In the genomic region with DNA sequence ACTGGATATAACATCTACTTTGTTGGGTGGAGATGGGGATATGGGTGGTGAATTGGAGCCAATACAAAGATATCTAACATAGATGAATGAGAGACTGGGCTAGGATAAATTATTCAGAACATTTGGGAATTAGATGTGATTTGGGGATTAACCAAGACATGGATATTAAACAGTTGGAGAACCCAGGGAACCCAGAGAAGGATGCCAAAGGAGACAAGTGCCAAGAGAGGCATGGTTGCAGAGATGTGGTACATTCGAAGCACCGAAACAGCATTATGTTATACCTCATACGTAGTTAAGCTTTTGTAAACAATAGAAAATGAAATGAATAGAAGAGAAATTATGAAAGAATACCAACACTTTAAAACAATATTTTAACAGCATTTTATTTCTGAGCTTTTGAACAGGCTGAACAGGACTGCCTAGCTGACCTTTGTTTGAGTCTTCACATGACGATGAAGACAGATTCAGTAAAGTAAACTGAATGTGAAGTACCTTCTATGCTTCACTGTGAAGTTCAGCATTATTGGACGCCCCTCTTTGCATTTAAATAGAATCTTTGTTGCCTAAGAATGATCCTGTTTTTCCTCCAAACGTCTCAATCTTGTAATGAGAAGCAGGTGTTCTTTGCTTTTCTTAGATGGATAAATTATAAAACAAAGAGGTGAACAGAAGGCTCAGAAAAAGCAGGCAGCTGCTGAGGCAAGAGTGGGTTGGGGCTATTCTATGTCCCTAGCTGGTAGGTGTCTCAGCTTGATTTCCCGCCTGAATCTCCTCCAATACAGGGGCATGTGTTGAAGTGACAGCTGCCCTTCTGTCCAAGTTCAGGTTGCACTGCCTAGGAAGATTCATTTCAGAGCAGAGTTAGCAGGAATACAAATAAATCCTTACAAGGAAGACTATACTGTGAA, we compare ENCODE assay signal across 14 mouse cellular contexts.
DNase-seq lines count a peak whose midpoint lies in the region; ATAC-seq lines count a peak whose summit lies in the region.
"Had no signal": no experiment of that assay in that cellular context is flagged by ENCODE, and none has a peak within 500 bp of the region (broad histone marks: within the 10 kb centered on the region; RNA-seq: fewer than 3 reads in every experiment).

No protein-coding gene starts in this region.

- H3K36me3 ChIP-seq in embryonic facial prominence, embryonic 11.5 days (replicated peaks; ENCODE audit: control insufficient read depth, insufficient read depth, low read depth, low read length), result no peaks in the 10 kb centered on the region
- H3K36me3 ChIP-seq in embryonic facial prominence, embryonic 10.5 days (replicated peaks), result no peaks in the 10 kb centered on the region
- no peaks in the 10 kb centered on the region for H3K36me3 ChIP-seq in hindbrain, embryonic 13.5 days
- H3K36me3 ChIP-seq: heart, embryonic 10.5 days; liver, embryonic 15.5 days had no signal

- no peak overlapping the region for H3K9ac ChIP-seq in embryonic facial prominence, embryonic 11.5 days (replicated peaks; ENCODE audit: low read length)
- no peak overlapping the region for H3K9ac ChIP-seq in hindbrain, embryonic 13.5 days
- H3K9ac ChIP-seq: liver, embryonic 15.5 days had no signal

- no peak overlapping the region for H3K4me2 ChIP-seq in embryonic facial prominence, embryonic 11.5 days (ENCODE audit: low read depth, low read length)
- H3K4me2 ChIP-seq in hindbrain, embryonic 13.5 days, result no peak overlapping the region
- H3K4me2 ChIP-seq: liver, embryonic 15.5 days had no signal

- no peaks in the 10 kb centered on the region for H3K27me3 ChIP-seq in embryonic facial prominence, embryonic 11.5 days (ENCODE audit: control insufficient read depth, insufficient read depth, low read length)
- no peaks in the 10 kb centered on the region for H3K27me3 ChIP-seq in embryonic facial prominence, embryonic 10.5 days (replicated peaks; ENCODE audit: low read depth, poor library complexity, severe bottlenecking)
- H3K27me3 ChIP-seq in hindbrain, embryonic 13.5 days, result no peaks in the 10 kb centered on the region
- H3K27me3 ChIP-seq: liver, embryonic 15.5 days had no signal

- H3K4me1 ChIP-seq in embryonic facial prominence, embryonic 11.5 days (ENCODE audit: control insufficient read depth, insufficient read depth, low read length), result no peaks in the 10 kb centered on the region
- H3K4me1 ChIP-seq in embryonic facial prominence, embryonic 10.5 days, result no peaks in the 10 kb centered on the region
- no peaks in the 10 kb centered on the region for H3K4me1 ChIP-seq in hindbrain, embryonic 13.5 days (replicated peaks)
- H3K4me1 ChIP-seq: heart, embryonic 10.5 days; liver, embryonic 15.5 days had no signal

- DNase-seq in embryonic facial prominence, embryonic 11.5 days (ENCODE audit: low spot score), result peak; percentile 9
- no peak for DNase-seq in embryonic facial prominence, embryonic 10.5 days (ENCODE audit: low spot score)
- peak; percentile 94 for DNase-seq in brain, adult 2 months (ENCODE audit: low read depth, low spot score)
- peak; percentile 75 to 86 for DNase-seq in cerebellum, postnatal 14 days
- no peak for DNase-seq in right cerebral cortex, postnatal 14 days
- no peak for DNase-seq in gastrocnemius, adult 18-20 months (ENCODE audit: low spot score)
- no peak for DNase-seq in frontal cortex, postnatal 25 days (ENCODE audit: low spot score in 2 of 2)
- DNase-seq: adrenal gland, postnatal 14 days; gastrocnemius, postnatal 10 days; lung, postnatal 36 days had no signal

- ATAC-seq in embryonic facial prominence, embryonic 11.5 days (replicated peaks; ENCODE audit: insufficient number of reproducible peaks, low FRiP score, low TSS enrichment, low read depth), result no peak
- peak; percentile 74 for ATAC-seq in hindbrain, embryonic 13.5 days (ENCODE audit: low FRiP score)

- no peak overlapping the region for H3K4me3 ChIP-seq in embryonic facial prominence, embryonic 11.5 days (ENCODE audit: low read depth, low read length)
- no peak overlapping the region for H3K4me3 ChIP-seq in embryonic facial prominence, embryonic 10.5 days
- H3K4me3 ChIP-seq in hindbrain, embryonic 13.5 days, result no peak overlapping the region
- H3K4me3 ChIP-seq: heart, embryonic 10.5 days; liver, embryonic 15.5 days; myocyte had no signal

- no peaks in the 10 kb centered on the region for H3K9me3 ChIP-seq in embryonic facial prominence, embryonic 11.5 days (replicated peaks; ENCODE audit: control insufficient read depth, low read length)
- no peaks in the 10 kb centered on the region for H3K9me3 ChIP-seq in embryonic facial prominence, embryonic 10.5 days
- H3K9me3 ChIP-seq in hindbrain, embryonic 13.5 days, result no peaks in the 10 kb centered on the region
- H3K9me3 ChIP-seq: heart, embryonic 10.5 days; liver, embryonic 15.5 days had no signal

- 62% methylated on average over 7 of the region's 7 CpGs for WGBS in embryonic facial prominence, embryonic 11.5 days
- WGBS in embryonic facial prominence, embryonic 10.5 days, result 72% methylated on average over 7 of the region's 7 CpGs
- WGBS in hindbrain, embryonic 13.5 days, result 55% methylated on average over 7 of the region's 7 CpGs

- H3K27ac ChIP-seq in embryonic facial prominence, embryonic 11.5 days (replicated peaks; ENCODE audit: low read depth, low read length), result no peak overlapping the region
- H3K27ac ChIP-seq in embryonic facial prominence, embryonic 10.5 days (replicated peaks), result no peak overlapping the region
- H3K27ac ChIP-seq in hindbrain, embryonic 13.5 days, result no peak overlapping the region
- H3K27ac ChIP-seq: heart, embryonic 10.5 days; liver, embryonic 15.5 days had no signal

Comparison
In these comparisons a context has a peak if more than half of its experiments do, and no peak if none do; other contexts are left out.
1. DNase-seq: peak in embryonic facial prominence, embryonic 11.5 days (single experiment), brain, adult 2 months (single experiment) and cerebellum, postnatal 14 days (2 of 2); none in embryonic facial prominence, embryonic 10.5 days (single experiment), right cerebral cortex, postnatal 14 days (single experiment), gastrocnemius, adult 18-20 months (single experiment) and frontal cortex, postnatal 25 days (0 of 2).